Mouse (Mus musculus): ENCODE results near the gene Cntfr.
A peak's percentile ranks its signal among the peaks of the same experiment; 100 is the strongest.

The Cntfr gene

DNA sequence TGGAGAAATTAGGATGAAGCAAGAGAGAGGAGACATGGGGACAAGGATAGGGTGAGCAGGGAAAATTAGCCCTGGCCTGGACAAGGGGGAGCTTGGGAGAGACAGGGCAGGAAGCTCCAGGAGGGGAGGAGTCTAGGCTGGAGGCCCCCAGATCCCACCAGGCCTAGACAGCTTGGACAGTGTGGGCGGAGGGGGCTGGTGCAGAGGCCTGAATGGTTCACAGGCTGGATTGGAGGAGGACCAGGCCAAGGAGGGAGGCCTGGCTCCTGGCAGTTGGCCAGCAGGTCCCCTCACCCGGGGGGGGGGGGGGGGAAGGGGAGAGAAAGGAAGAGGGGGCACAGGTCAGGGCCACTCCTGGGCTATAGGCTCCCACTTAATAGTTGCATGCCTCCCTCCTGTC, 17.6 kb downstream of the Cntfr start:
- no peak for DNase-seq (ENCODE audit: low read depth, low spot score)

- no peak for DNase-seq (ENCODE audit: low read depth, low spot score)
Measured at GRCm38 (mm10) chr4:41678863-41679262, 18.0 kb downstream of the Cntfr start.

- DNase-seq (ENCODE audit: low read depth, low spot score) = peak; percentile 90
Measured at GRCm38 (mm10) chr4:41677006-41677629, 19.8 kb downstream of the Cntfr start.

DNA sequence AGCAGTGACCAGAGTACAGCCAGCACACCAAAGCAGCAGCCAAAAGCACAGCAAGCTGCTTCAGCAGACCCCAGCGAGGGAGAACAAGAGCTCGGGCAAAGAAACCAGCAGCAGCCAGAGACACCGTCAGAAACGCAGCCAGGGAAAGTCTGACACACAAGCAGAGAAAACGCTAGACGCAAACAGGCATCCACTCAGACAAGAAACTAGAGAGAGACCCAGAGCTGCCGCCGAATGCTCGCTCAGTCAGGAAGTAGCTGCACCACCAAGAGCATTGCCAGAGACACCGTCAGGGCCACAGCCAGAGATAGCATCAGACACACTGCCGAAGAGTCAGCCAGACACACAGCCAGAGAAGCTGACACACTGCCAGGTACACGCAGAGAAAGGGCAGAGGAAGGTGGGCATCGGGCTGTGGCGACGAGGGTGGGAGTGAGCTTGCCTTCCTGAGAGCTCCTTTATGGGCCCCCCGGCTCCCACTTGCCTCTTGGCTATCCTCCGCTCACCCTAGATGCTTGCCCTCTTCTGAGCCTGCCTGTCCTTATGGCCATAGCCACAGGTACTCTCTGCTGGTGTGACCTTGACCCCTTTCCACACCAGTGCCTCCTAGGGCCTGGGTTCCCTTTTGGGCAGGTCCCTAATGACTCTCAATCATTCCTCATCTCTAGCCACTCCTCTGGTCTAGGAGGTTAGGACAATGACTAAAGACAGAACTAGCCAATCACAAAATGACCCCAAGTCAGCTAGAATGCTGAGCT, 20.5 kb downstream of the Cntfr start:
- DNase-seq (ENCODE audit: low read depth, low spot score) = peak; percentile 60

- DNase-seq (ENCODE audit: low read depth, low spot score) = peak; percentile 69
Measured at GRCm38 (mm10) chr4:41673186-41673585, 23.7 kb downstream of the Cntfr start.

GRCm38 (mm10) chr4:41672522-41672963, 24.3 kb downstream of the Cntfr start:
- DNase-seq (ENCODE audit: low read depth, low spot score) = no peak

DNA sequence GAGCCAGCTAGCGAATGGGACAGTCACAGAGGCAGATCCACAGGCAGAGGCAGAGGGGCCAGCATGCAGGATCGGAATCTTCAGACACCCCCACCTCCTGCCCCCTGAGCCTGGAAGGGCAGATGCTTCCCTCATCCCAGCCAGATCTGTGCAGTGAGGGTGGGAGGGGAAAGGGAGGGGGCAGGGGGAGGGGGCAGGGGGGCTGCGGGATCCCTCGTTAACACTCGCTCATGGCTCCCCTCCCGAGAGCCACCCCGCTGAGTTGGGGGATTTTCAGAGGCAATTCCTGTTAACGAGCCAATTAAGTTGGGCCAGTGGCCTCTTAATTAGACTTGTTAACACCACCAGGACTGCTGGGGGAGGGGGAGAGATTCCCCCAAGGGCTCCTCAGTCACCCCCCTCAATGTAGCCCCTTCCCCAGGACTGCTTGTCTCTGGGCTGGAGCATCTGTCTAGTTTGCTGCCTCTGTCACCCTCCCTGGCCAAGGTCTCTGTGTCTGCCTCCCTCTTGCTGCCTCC, 24.9 kb downstream of the Cntfr start:
- no peak for DNase-seq (ENCODE audit: low read depth, low spot score)

GRCm38 (mm10) chr4:41671500-41671899, 25.4 kb downstream of the Cntfr start:
- DNase-seq (ENCODE audit: low read depth, low spot score) = no peak

DNA sequence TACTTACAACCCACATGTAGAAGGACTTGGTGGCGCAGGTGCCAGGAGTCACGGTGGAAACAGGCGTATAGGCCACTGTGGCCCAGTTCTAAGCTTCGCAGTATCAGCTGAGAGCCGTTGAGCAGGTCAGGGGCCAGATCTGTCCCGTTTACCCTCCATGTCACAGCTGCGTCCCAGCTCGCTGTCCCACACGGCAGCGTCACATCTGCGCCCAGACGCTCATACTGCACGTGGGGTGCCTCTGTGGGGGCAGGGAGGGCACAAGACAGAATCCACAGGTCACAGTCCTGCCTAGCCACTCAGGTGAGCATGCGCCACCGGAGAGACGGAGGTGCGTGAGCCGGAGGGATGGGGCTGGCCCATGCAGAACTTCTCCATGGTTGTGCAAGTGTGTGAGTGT, 26.1 kb downstream of the Cntfr start:
- DNase-seq (ENCODE audit: low read depth, low spot score) = no peak

GRCm38 (mm10) chr4:41666646-41667045, 30.2 kb downstream of the Cntfr start:
- no peak for DNase-seq (ENCODE audit: low read depth, low spot score)

- no peak for DNase-seq (ENCODE audit: low read depth, low spot score)
Measured at GRCm38 (mm10) chr4:41665009-41665675, 31.7 kb downstream of the Cntfr start.

- no peak for DNase-seq (ENCODE audit: low read depth, low spot score)
Measured at GRCm38 (mm10) chr4:41664533-41664932, 32.4 kb downstream of the Cntfr start.

- no peak for DNase-seq (ENCODE audit: low read depth, low spot score)
Measured at GRCm38 (mm10) chr4:41663614-41664013, 33.3 kb downstream of the Cntfr start.

DNA sequence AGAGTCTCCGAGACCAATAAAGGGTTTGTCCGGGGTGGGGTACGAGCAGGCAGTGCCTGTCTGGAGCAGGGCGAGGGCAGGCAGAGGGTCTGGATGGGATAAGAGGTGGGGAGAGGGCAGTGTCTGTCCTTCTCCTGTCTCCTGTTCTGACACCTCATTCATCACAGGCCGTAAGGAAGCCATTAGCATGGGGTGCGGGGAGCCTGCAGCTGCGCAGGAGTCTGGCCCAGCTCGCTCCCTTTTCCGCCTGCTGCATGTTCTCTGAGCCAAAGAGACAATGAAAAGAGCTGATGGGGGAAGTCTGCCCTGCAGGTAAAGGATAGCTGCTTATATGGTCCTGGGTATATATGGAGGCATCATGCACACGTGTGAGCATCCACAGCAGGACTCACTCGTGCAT, 34.2 kb downstream of the Cntfr start:
- DNase-seq (ENCODE audit: low read depth, low spot score) = no peak

GRCm38 (mm10) chr4:41660851-41661430, 35.9 kb downstream of the Cntfr start:
- DNase-seq (ENCODE audit: low read depth, low spot score) = no peak

DNA sequence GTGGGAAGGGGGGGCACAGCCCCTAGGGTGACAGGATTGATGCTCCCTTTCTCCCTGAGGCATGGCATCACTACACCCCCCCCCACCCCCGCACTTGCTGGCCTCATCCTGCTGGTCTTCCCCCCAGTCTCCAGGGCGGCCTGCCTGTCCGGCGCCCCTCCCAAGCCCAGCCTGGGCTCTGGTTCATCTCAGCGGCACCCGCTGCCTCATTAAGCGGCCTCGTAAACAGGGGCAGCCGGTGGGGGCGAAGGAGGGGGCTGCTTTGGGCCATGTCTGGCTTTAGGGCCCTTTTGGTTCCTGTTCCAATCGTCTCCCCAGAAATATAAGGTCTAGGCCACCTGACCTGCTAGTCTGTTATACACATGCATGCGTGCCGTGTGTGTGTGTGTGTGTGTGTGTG, 37.3 kb downstream of the Cntfr start:
- no peak for DNase-seq (ENCODE audit: low read depth, low spot score)

DNA sequence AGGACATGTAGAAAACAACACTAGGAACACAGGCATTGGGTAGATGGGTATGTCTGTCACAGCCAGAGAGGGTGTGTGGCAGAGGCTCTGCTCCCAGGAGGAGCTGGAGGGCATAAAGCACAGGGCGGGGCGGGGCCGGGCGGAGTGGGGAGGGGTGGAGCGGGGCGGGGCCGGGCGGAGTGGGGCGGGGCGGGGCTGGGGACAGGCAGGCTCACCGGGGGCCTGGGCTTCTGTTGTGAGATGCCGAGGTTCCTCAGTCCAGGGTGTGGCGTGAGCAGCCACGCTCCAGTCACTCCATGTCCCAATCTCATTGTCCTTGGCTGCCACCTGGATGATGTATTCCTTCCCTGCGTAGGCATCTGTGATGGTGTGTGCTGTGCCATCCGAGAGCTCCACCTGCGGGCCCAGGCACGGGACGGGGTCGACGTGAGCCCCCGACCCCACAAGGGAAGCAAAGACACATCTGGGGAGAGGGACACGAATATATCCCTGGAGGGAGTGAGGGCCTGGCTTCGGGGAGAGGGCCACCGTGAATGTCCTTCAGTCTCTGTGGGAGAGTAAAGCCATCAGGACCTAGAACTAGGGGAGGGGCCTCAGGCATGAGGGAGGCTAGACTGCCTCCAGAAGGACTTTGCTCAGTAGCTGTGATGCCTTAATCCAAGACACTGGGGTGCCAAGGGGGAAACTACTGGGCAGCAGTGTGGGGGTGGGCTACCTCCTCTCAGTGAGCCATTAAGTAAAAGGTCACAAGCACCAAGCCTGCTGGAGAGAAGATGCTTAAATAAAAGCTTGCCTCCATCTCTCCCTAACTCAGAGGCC, 38.1 kb downstream of the Cntfr start:
- DNase-seq (ENCODE audit: low read depth, low spot score) = no peak

GRCm38 (mm10) chr4:41655525-41655924, 41.4 kb downstream of the Cntfr start:
- no peak for DNase-seq (ENCODE audit: low read depth, low spot score)

DNA sequence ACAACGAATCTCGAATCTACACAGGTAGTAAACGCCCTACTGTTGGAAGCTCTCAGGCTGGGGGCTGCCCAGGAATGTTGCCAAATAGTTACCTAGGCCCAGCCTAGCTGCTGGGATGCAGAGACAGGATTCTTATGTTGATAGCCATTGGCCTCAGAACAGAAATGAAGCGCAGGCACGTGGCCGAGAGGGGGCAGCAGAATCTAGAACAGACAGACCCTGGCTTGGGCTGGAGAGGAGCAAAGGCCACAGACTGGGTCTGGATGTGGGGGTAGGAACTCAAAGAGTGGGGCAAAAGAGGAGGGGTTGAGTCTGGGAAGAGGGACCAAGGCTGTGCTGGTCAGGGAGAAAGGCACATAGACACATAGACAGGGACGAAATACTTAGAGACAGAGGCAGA, 42.7 kb downstream of the Cntfr start:
- peak; percentile 76 for DNase-seq (ENCODE audit: low read depth, low spot score)

DNA sequence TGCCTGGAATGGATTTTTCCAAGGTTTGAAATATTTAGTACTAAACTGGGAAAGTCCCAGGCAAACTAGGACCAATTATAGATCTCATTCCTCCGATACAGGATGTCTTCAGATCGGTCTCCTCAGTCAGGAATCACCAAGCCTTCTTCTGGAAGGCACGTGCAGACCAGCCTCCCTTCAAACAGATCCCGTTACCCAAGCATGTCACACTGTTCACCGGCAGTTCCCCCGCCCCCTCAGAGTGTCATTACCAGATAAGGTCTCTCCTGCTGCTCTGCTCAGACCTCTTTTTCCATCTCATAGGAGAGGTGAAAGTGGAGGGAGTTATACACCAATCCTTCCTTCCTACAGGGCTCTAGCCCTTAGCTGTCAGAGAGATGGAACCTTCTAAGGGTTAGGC, 43.2 kb downstream of the Cntfr start:
- no peak for DNase-seq (ENCODE audit: low read depth, low spot score)

DNA sequence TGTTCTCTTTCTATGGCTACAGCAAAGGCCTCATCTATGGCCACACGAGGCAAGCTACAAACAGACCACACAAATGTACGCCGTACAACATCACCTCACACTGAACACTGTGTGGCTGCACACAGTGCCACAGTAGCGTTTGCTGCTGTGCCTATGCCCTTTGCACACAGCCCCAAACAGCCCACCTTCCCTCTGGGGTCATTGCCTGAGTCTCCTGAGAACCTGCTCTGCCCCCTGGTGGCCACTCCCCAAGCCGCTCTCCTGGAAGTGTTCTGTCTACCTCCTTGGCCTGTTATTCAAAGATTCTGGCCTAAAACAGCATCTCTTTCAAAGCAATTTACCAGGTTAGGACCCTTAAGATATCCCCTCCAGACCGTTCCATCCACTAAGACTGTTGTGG, 43.6 kb downstream of the Cntfr start:
- peak; percentile 87 for DNase-seq (ENCODE audit: low read depth, low spot score)

Measured in brain, adult 2 months (tissue).